Mouse (Mus musculus) cerebellum, adult 2 months (tissue): ENCODE measurements at regions not wholly inside any gene's neighbourhood (a gene's known extent, or its start where the extent isn't known, plus 50 kb on each side); places are given as distances from the start of the nearest gene placed in this dataset.
A peak's percentile ranks its signal among the peaks of the same experiment; 100 is the strongest.

ENCODE experiments used
- DNase-seq, 2 experiments: peaks; one replicate each; pipeline ENCODE4 v3.0.0; 2021
- H3K27ac ChIP-seq: fragments of 200-500 bp; 2 replicates; pipeline ENCODE4 v1.5.1; 2012; ENCODE audit warnings: low read length, control low read depth, inconsistent platforms; ENCODE audit not compliant: insufficient read depth
- H3K27me3 ChIP-seq: fragments of 200-500 bp; 2 replicates; pipeline ENCODE4 v1.6.1; 2012; ENCODE audit warnings: inconsistent platforms, mild to moderate bottlenecking, low read length, moderate library complexity; ENCODE audit not compliant: control insufficient read depth, insufficient read depth
- H3K4me1 ChIP-seq: fragments of 200-500 bp; 2 replicates; pipeline ENCODE4 v1.6.1; 2011; ENCODE audit warnings: low read length; ENCODE audit not compliant: control insufficient read depth, insufficient read depth
- H3K4me3 ChIP-seq: fragments of 200-500 bp; replicated peaks from 2 replicates; pipeline ENCODE3; 2011; ENCODE audit warnings: mild to moderate bottlenecking, low read depth, low read length, control low read depth; ENCODE audit not compliant: insufficient read depth
- CTCF ChIP-seq: fragments of 200-500 bp; IDR thresholded peaks from 2 replicates; pipeline ENCODE4 v1.5.1; 2011; ENCODE audit warnings: low read depth, mild to moderate bottlenecking, control low read depth, low read length, moderate library complexity, borderline replicate concordance; ENCODE audit not compliant: insufficient read depth
- POLR2A ChIP-seq: fragments of 200-500 bp; IDR thresholded peaks from 2 replicates; pipeline ENCODE4 v1.6.1; 2011; ENCODE audit warnings: low read length, control low read depth, borderline replicate concordance; ENCODE audit not compliant: insufficient read depth
- WGBS: fragments of 180-500 bp; shearing (Covaris S2); methylation state at CpG from one replicate; pipeline ENCODE4 v1.1.7; 2018; 5-methylcytosine and 5-hydroxymethylcytosine counted together

GRCm38 (mm10) chr14:86467886-86468463 is 673.1 kb downstream of the Diaph3 start:
- TF ChIP-seq CTCF = no peak
- no peak overlapping the region for H3K27ac ChIP-seq
- WGBS = 70% methylated on average over 8 of the region's 8 CpGs
- H3K4me1 ChIP-seq = no peaks in the 10 kb centered on the region; the same call in 1 of the 2 replicates
- no peaks in the 10 kb centered on the region; the same call in 1 of the 2 replicates for H3K27me3 ChIP-seq
- no peak for DNase-seq
- H3K4me3 ChIP-seq = no peak overlapping the region

- no peak overlapping the region for H3K27ac ChIP-seq
- H3K27me3 ChIP-seq = no peaks in the 10 kb centered on the region; the same call in 1 of the 2 replicates
- no peak overlapping the region for H3K4me3 ChIP-seq
- TF ChIP-seq CTCF (no peak), POLR2A (no peak)
- WGBS = 40% methylated on average over 2 of the region's 2 CpGs
- H3K4me1 ChIP-seq = no peaks in the 10 kb centered on the region; the same call in 1 of the 2 replicates
- peak in 1 of 2 experiments; percentile 18 for DNase-seq
These were observed 677.6 kb downstream of the Diaph3 start for GRCm38 (mm10) chr14:86463388-86463787.

DNA sequence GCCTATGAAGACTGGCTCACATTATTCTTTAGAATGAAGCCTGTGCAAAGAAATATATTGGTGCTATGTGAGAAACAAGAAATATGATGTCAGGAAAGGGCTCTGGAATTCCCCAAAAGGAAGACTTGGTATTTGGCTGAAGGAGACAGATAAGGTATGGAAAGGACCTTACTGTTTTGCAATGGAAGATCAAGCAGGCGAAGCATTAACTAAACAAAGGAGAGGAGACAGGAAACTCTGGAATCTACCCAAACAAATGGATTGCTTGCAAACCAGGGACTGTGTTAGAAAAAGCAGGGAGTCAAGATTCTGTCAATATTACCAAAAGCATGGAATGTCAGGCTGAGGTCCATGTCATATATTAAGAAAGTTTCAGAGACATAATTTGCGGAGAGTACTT is 687.9 kb downstream of the Diaph3 start:
- H3K4me1 ChIP-seq = no peaks in the 10 kb centered on the region
- no peak for DNase-seq
- H3K4me3 ChIP-seq = no peak overlapping the region
- 82% methylated on average over 2 of the region's 2 CpGs for WGBS
- H3K27ac ChIP-seq = no peak overlapping the region
- no peaks in the 10 kb centered on the region for H3K27me3 ChIP-seq
- TF ChIP-seq CTCF (no peak), POLR2A (no peak)

DNA sequence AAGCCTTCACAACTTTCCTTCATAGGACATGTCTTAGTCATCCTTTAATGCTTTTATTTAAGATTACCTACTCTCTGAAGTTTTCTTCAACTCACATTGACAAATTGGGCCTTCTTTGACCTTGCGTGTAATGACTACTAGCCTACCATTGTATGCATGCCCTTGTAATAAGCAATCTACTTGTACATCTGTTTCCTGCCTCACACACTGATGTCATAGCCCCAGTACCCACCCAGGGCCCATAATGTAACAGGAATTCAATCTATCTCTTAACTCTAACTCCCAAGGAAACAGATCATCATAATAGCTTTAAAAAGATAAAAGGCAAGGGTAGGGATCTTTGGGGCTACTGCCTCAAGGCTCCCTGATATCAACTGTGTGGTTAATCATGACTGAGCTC is 690.4 kb downstream of the Diaph3 start:
- Histone ChIP-seq H3K27me3 (no peaks in the 10 kb centered on the region), H3K4me1 (no peaks in the 10 kb centered on the region), H3K4me3 (no peak overlapping the region), H3K27ac (no peak overlapping the region)
- no peak for TF ChIP-seq CTCF
- TF ChIP-seq POLR2A = no peak
- WGBS = 98% methylated on average over 1 of the region's 1 CpGs
- no peak for DNase-seq

DNA sequence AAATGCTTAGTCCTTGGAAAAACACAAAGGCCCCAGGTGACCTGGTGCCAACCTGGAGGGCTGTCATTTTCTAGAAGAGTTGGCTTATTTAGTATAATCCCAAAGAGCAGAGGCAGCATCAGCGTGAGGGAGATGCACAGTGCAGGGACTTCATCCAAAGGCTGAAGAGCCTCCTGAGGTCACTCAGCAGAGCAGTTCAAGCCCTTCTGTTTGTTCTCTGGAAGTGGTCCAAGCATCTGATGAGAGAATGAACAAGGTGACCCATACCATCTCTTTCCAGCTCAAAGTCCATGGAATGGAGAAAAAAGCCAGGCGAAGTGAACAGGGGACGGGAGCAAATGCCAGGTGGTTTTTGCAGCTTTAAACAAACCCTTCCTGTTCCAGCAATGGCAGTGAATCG is 695.9 kb downstream of the Diaph3 start:
- no peak overlapping the region for H3K4me3 ChIP-seq
- WGBS = 24% methylated on average over 4 of the region's 4 CpGs
- TF ChIP-seq CTCF (no peak), POLR2A (no peak)
- no peak overlapping the region for H3K27ac ChIP-seq
- DNase-seq = peak; percentile 17 to 52
- no peaks in the 10 kb centered on the region for H3K4me1 ChIP-seq
- no peaks in the 10 kb centered on the region for H3K27me3 ChIP-seq

- 76% methylated on average over 5 of the region's 5 CpGs for WGBS
- Histone ChIP-seq H3K4me3 (no peak overlapping the region), H3K27ac (no peak overlapping the region), H3K4me1 (no peaks in the 10 kb centered on the region), H3K27me3 (no peaks in the 10 kb centered on the region)
- DNase-seq = no peak
- TF ChIP-seq CTCF (no peak), POLR2A (no peak)
These were observed 696.9 kb downstream of the Diaph3 start for GRCm38 (mm10) chr14:86443921-86444835.

GRCm38 (mm10) chr14:86441895-86442679 is 698.9 kb downstream of the Diaph3 start:
- Histone ChIP-seq H3K4me3 (no peak overlapping the region), H3K27ac (no peak overlapping the region), H3K4me1 (no peaks in the 10 kb centered on the region), H3K27me3 (no peaks in the 10 kb centered on the region)
- no peak for DNase-seq
- TF ChIP-seq POLR2A (no peak), CTCF (no peak)
- 87% methylated on average over 9 of the region's 9 CpGs for WGBS
